Mouse (Mus musculus) adipocyte (in vitro differentiated cells): Measurements from ENCODE around the gene Rasa4.
A peak's percentile ranks its signal among the peaks of the same experiment; 100 is the strongest.
"Not testable (repeated sequence)": the region's sequence is repeated elsewhere in the genome, so short reads cannot be mapped to it uniquely, and the experiment has no call there.

Source experiments
- DNase-seq: peaks from one replicate; pipeline ENCODE4 v3.0.0-alpha.2; 2016; ENCODE audit warnings: low spot score

Gene Rasa4

DNA sequence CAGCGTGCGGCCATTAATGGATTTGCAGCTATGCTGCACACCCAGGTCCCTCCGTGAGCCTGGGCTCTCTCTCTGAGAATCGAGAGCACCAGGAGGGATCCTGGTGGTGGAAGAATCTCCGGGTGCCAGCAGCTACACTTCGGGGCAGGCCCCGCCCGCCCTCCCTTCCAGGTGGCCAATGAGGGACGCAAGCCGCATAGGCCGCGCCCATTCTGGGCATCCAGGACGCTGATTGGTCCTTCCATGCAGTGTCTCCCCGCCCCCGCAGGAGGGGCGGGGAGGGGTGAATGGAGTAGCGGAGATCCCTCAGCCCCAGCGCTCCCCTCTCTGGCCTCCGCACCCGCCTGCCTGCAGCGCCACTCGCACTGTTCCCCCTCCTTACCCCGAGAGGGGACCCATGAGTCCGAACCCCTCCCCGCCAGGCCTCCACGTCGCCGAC is at the start of gene Rasa4:
TSS of gene Rasa4 (plus strand) at position 248 of the 439 bp plus-strand sequence.
- peak; percentile 93 for DNase-seq

GRCm38 (mm10) chr5:136034868-136035267 is 48.8 kb upstream of the Rasa4 start:
- DNase-seq = no peak

GRCm38 (mm10) chr5:136035285-136035684 is 48.4 kb upstream of the Rasa4 start:
- DNase-seq = no peak

GRCm38 (mm10) chr5:136036667-136037066 is 47.0 kb upstream of the Rasa4 start:
- DNase-seq = no peak

GRCm38 (mm10) chr5:136038258-136039214 is 45.2 kb upstream of the Rasa4 start, which contains the start of gene Upk3b:
Gene Upk3b, plus strand, starts transcription at chr5:136038496.
- DNase-seq = no peak

- DNase-seq = no peak
Measured at GRCm38 (mm10) chr5:136040210-136040609, 43.5 kb upstream of the Rasa4 start.

- DNase-seq = no peak
Measured at GRCm38 (mm10) chr5:136041260-136041659, 42.5 kb upstream of the Rasa4 start.

DNA sequence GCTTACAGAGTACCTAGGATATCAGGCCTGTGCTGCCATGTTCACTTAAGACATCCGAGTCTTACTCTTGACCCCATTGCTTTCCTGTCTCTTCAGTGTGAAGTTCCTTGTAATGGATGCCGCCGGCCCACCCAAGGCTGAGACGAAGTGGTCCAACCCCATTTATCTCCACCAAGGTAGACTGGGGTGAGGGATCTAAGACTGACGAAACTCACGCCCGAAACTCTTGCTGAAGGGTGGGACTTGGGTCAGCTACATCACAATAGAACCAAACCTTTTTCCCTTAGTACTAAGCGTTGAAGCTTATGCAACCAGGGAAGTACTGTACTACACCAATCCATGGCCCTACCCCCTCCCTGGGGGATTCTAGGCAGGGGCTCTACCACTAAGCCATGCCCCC is 42.0 kb upstream of the Rasa4 start:
- no peak for DNase-seq

GRCm38 (mm10) chr5:136044865-136045264 is 38.9 kb upstream of the Rasa4 start:
- no peak for DNase-seq

- peak; percentile 30 for DNase-seq
Measured at GRCm38 (mm10) chr5:136045408-136045807, 38.3 kb upstream of the Rasa4 start.

DNA sequence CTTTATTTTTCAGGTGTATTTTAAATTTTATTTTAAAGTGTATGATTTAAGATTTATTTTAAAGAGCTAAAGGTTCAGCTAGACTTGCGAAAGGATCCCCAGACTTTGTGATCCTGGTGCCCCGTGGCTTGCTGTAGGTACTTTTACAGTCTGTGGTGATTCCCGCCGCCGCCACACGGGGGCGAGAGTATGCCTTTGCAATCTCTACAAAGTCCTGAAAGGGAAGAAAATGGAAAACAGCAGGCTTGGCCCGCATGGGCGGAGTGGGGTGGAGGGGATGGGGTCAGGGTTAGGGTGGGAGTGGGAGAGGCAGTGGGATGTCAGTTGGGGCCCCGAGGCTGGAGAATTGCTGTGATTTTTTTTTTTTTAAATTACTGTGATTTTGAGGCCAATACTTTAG is 37.7 kb upstream of the Rasa4 start:
- peak; percentile 85 for DNase-seq

DNA sequence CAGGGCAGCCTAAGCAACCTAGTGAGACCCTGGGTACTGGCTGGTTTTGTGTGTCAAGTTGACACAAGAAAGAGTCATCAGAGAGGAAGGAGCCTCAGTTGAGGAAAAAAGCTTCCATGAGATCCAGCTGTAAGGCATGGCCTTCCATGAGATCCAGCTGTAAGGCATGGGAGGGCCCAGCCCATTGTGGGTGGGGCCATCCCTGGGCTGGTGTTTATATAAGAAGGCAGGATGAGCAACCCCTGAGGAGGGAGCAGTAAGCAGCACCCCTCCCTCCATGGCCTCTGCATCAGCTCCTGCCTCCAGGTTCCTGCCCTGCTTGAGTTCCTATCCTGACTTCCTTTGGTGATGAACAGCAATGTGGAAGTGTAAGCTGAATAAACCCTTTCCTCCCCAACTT is 35.2 kb upstream of the Rasa4 start:
- DNase-seq = not testable (repeated sequence)

DNA sequence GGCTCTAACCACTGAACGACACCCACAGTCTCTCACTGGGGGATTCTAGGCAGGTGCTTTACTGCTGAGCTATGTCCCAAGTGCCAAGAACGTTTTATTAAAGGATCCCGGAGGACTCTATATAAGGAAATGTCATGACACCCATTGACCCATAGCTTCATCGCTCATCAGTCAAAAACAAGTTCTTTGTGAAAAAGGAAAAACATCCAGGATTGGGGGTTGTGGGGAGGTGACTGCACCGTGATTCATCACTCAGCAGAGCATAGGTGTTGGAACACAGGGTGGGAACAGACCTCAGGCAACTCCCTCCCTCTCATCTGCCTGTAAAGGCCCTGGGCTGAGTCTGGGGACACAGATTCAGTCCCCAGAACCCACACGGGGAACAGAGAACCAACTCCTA is 33.8 kb upstream of the Rasa4 start:
- no peak for DNase-seq

DNA sequence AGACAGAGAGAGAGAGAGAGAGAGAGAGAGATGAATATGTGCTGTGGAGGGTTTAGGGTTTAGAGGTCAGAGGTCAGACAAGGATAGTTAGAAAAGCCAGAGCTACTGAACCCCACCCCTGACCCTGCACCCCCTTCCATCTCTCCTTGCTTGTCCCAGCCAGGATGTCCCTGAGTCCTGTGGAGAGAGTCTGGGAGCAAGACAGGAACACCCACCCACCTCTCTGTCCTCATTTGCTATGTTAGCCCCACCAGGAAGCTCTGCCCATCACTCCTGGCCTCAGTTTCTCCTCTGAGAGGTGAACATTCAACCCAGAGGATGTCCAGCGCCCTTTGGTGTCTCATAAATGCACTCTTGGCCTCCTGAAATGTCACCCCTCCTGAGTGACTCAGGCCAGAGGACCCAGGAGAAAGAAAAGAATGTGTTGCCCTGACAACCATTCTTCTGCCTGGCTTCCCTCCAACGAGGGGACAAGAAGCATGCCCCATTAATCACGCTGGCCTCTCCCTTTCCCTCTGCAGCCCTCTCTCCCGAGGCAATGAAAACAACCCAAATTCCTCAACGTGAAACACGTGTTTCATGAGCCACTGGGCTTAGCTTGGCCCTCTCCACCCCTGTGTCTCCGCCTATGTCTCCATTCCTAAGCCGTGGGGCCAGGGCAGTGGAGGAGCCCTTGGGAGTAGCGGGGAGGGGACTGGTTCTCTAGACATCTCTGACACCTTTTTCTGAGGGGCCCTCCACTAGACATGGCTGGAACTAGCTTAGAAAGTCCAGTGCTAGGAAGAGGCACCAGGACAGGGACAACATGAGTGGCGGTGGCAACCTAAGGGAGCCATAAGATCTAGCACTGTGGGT is 32.3 kb upstream of the Rasa4 start:
- DNase-seq = peak; percentile 82

DNA sequence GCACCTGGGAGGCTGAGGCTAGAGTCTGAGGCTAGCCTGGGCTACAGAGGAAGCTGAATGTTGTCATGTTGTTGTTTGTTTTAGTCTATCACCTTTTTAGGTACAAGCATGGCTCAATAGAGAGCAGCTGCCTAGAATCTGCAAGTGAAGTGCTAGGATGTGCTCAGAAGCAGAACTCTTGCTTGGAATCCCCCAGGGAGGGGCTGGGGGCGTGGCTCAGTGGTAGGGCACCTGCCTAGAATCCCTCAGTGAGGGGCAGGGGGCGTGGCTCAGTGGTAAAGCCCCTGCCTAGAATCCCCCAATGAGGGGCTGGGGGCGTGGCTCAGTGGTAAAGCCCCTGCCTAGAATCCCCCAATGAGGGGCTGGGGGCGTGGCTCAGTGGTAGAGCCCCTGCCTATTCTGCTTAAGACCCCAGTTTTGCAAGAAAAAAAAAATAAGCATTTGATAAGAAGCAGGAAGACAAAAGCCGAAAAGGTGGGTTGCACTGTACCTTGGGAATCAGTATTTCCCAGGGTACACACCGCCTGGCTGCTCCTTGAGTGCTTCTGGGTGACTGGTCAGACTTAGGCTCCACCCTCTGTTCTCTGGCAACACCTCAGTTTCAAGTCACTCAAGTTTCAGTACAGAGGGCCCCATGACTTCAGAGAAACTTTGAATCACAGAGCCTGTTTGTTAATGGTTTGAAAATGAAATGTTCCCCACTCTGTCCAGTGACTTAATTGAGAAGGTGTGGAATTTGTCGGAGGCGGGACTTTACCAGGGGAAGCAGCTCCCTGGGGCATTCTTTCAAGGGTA is 30.7 kb upstream of the Rasa4 start:
- DNase-seq = peak; percentile 54

- DNase-seq = no peak
Measured at GRCm38 (mm10) chr5:136054301-136055077, 29.2 kb upstream of the Rasa4 start, which contains the start of gene Upk3bl. Gene Upk3bl, plus strand, starts transcription at chr5:136054492.

- DNase-seq = no peak
Measured at GRCm38 (mm10) chr5:136056062-136056461, 27.7 kb upstream of the Rasa4 start.

DNA sequence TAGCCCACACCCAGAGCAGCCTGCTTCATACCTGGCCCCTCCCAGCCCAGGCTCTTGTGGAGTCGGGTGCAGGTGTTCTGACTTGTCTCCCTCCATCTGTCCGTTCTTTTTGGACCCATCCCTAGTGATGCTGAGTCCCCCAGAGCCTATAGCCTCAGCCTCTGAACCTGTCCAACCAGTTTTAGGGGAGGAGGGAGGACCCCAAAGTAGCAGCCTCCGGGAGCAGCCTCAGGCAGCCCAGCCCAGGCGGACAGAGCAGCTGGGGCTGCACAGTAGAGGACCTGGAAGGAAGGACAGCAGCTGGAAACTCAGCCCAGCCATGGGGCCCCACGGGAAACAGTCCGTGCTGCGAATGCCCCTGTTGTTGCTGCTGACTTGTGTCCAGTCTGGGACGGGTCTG is 26.6 kb upstream of the Rasa4 start:
- DNase-seq = no peak

DNA sequence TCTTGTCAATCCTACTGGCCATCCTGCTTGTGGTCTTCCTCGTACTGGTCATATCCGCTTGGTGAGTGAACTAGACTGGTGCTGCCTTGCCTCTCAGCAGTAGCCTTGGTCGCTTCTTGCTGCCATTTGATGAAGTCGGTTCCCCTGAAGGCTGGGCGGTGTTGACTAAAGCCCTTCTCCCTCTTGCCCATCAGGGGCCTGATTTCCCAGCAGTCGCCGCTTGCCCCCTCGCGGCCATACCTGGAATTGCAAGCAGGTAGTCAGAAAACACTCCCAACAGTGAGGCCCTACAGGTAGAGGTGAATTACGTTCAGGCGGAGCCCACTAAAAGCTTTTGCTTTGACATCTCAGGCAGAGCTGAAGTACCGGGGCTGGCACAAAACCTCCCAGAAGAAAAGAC is 22.1 kb upstream of the Rasa4 start:
- peak; percentile 74 for DNase-seq

DNA sequence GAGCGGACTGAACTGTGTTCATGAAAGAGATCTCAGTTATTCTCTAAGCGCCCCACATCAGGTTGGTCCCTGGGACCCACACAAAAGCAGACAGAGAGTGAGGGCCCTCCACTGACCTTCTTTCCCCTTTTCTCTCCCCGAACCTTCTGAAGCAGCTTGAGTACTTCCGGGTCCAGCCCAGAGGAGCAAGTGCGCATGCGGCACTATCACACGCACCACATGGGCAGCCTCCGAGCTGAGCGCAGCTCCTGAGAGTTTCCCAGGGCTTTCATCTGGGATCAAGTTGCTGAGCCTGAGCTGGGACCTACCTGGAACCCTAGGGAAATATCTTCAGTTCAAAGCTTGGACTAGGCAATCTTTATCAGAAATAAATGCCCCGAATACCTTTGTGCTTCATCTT is 19.8 kb upstream of the Rasa4 start:
- DNase-seq = no peak
